Mouse (Mus musculus): Measurements from ENCODE around the gene Ksr2. TPM values are rescaled to one million over a fixed set of nuclear protein-coding genes. Genes with fewer than 3 reads are reported as not detected.

Gene Ksr2
- total and polyA plus RNA-seq, 2 experiments from 2014 or later = 6.3 to 12.6 TPM

GRCm38 (mm10) chr5:117696366-117696765 lies 282.6 kb downstream of the Ksr2 start:
- ATAC-seq = no peak
- H3K9me3 ChIP-seq (ENCODE audit: low read length) = no peaks in the 10 kb centered on the region
- H3K27ac ChIP-seq = no peak overlapping the region
- H3K27me3 ChIP-seq (ENCODE audit: insufficient read depth, low read length) = no peaks in the 10 kb centered on the region
- DNase-seq (ENCODE audit: low spot score) = peak; percentile 72
- H3K36me3 ChIP-seq (ENCODE audit: insufficient read depth, low read length) = no peaks in the 10 kb centered on the region
- WGBS = 67% methylated on average over 8 of the region's 8 CpGs
- no peak for TF ChIP-seq CTCF (IDR thresholded peaks at IDR 0.05; ENCODE audit: low read depth)
- H3K4me2 ChIP-seq (ENCODE audit: low read depth, low read length) = no peak overlapping the region
- H3K9ac ChIP-seq (replicated peaks; ENCODE audit: low read length) = no peak overlapping the region
- no peak overlapping the region for H3K4me3 ChIP-seq (ENCODE audit: low read length)
- H3K4me1 ChIP-seq (ENCODE audit: insufficient read depth, low read length) = no peaks in the 10 kb centered on the region

- Histone ChIP-seq H3K4me3 (ENCODE audit: low read length) (no peak overlapping the region), H3K4me2 (ENCODE audit: low read depth, low read length) (no peak overlapping the region), H3K27ac (no peak overlapping the region), H3K27me3 (ENCODE audit: insufficient read depth, low read length) (no peaks in the 10 kb centered on the region), H3K9me3 (ENCODE audit: low read length) (no peaks in the 10 kb centered on the region), H3K9ac (replicated peaks; ENCODE audit: low read length) (no peak overlapping the region), H3K36me3 (ENCODE audit: insufficient read depth, low read length) (no peaks in the 10 kb centered on the region), H3K4me1 (ENCODE audit: insufficient read depth, low read length) (no peaks in the 10 kb centered on the region)
- ATAC-seq (no peak), DNase-seq (ENCODE audit: low spot score) (no peak)
- 76% methylated on average over 6 of the region's 6 CpGs for WGBS
- no peak for TF ChIP-seq CTCF (IDR thresholded peaks at IDR 0.05; ENCODE audit: low read depth)
Measured at GRCm38 (mm10) chr5:117697589-117697988, 283.8 kb downstream of the Ksr2 start.

GRCm38 (mm10) chr5:117704371-117704770 lies 290.6 kb downstream of the Ksr2 start:
- H3K27me3 ChIP-seq (ENCODE audit: insufficient read depth, low read length) = no peaks in the 10 kb centered on the region
- no peak overlapping the region for H3K9ac ChIP-seq (replicated peaks; ENCODE audit: low read length)
- DNase-seq (ENCODE audit: low spot score) (no peak), ATAC-seq (no peak)
- H3K27ac ChIP-seq = no peak overlapping the region
- no peak for TF ChIP-seq CTCF (IDR thresholded peaks at IDR 0.05; ENCODE audit: low read depth)
- WGBS = 79% methylated on average over 9 of the region's 9 CpGs
- no peak overlapping the region for H3K4me2 ChIP-seq (ENCODE audit: low read depth, low read length)
- no peak overlapping the region for H3K4me3 ChIP-seq (ENCODE audit: low read length)
- no peaks in the 10 kb centered on the region for H3K36me3 ChIP-seq (ENCODE audit: insufficient read depth, low read length)
- no peaks in the 10 kb centered on the region for H3K9me3 ChIP-seq (ENCODE audit: low read length)
- H3K4me1 ChIP-seq (ENCODE audit: insufficient read depth, low read length) = no peaks in the 10 kb centered on the region

- H3K4me1 ChIP-seq (ENCODE audit: insufficient read depth, low read length) = no peaks in the 10 kb centered on the region
- WGBS = 28% methylated on average over 11 of the region's 11 CpGs
- H3K9me3 ChIP-seq (ENCODE audit: low read length) = no peaks in the 10 kb centered on the region
- ATAC-seq = no peak
- H3K4me3 ChIP-seq (ENCODE audit: low read length) = no peak overlapping the region
- no peaks in the 10 kb centered on the region for H3K36me3 ChIP-seq (ENCODE audit: insufficient read depth, low read length)
- no peak overlapping the region for H3K4me2 ChIP-seq (ENCODE audit: low read depth, low read length)
- DNase-seq (ENCODE audit: low spot score) = peak; percentile 46
- peak; percentile 31; the same call in 1 of the 2 replicates for TF ChIP-seq CTCF (IDR thresholded peaks at IDR 0.05; ENCODE audit: low read depth)
- no peak overlapping the region for H3K27ac ChIP-seq
- H3K9ac ChIP-seq (replicated peaks; ENCODE audit: low read length) = no peak overlapping the region
- no peaks in the 10 kb centered on the region for H3K27me3 ChIP-seq (ENCODE audit: insufficient read depth, low read length)
Measured at GRCm38 (mm10) chr5:117706633-117707032, 292.8 kb downstream of the Ksr2 start.

- Histone ChIP-seq H3K27ac (no peak overlapping the region), H3K9ac (replicated peaks; ENCODE audit: low read length) (no peak overlapping the region), H3K9me3 (ENCODE audit: low read length) (no peaks in the 10 kb centered on the region), H3K4me2 (ENCODE audit: low read depth, low read length) (no peak overlapping the region), H3K27me3 (ENCODE audit: insufficient read depth, low read length) (no peaks in the 10 kb centered on the region), H3K36me3 (ENCODE audit: insufficient read depth, low read length) (no peaks in the 10 kb centered on the region), H3K4me1 (ENCODE audit: insufficient read depth, low read length) (no peaks in the 10 kb centered on the region), H3K4me3 (ENCODE audit: low read length) (no peak overlapping the region)
- DNase-seq (ENCODE audit: low spot score) = no peak
- ATAC-seq = no peak
- whole genome bisulfite sequencing = 47% methylated on average over 6 of the region's 6 CpGs
- no peak for TF ChIP-seq CTCF (IDR thresholded peaks at IDR 0.05; ENCODE audit: low read depth)
Measured at GRCm38 (mm10) chr5:117709306-117709705, 295.5 kb downstream of the Ksr2 start.

GRCm38 (mm10) chr5:117711636-117712035 lies 297.8 kb downstream of the Ksr2 start:
- no peak overlapping the region for H3K27ac ChIP-seq
- DNase-seq (ENCODE audit: low spot score) (no peak), ATAC-seq (no peak)
- H3K9me3 ChIP-seq (ENCODE audit: low read length) = no peaks in the 10 kb centered on the region
- no peaks in the 10 kb centered on the region for H3K36me3 ChIP-seq (ENCODE audit: insufficient read depth, low read length)
- 81% methylated on average over 10 of the region's 10 CpGs for WGBS
- no peak overlapping the region for H3K4me3 ChIP-seq (ENCODE audit: low read length)
- H3K4me1 ChIP-seq (ENCODE audit: insufficient read depth, low read length) = no peaks in the 10 kb centered on the region
- no peaks in the 10 kb centered on the region for H3K27me3 ChIP-seq (ENCODE audit: insufficient read depth, low read length)
- H3K9ac ChIP-seq (replicated peaks; ENCODE audit: low read length) = no peak overlapping the region
- no peak for TF ChIP-seq CTCF (IDR thresholded peaks at IDR 0.05; ENCODE audit: low read depth)
- H3K4me2 ChIP-seq (ENCODE audit: low read depth, low read length) = no peak overlapping the region

- no peaks in the 10 kb centered on the region for H3K27me3 ChIP-seq (ENCODE audit: insufficient read depth, low read length)
- H3K4me2 ChIP-seq (ENCODE audit: low read depth, low read length) = no peak overlapping the region
- H3K4me3 ChIP-seq (ENCODE audit: low read length) = no peak overlapping the region
- no peak overlapping the region for H3K9ac ChIP-seq (replicated peaks; ENCODE audit: low read length)
- TF ChIP-seq CTCF (IDR thresholded peaks at IDR 0.05; ENCODE audit: low read depth) = no peak
- DNase-seq (ENCODE audit: low spot score) (peak; percentile 36), ATAC-seq (no peak)
- no peaks in the 10 kb centered on the region for H3K4me1 ChIP-seq (ENCODE audit: insufficient read depth, low read length)
- no peak overlapping the region for H3K27ac ChIP-seq
- no peaks in the 10 kb centered on the region for H3K9me3 ChIP-seq (ENCODE audit: low read length)
- H3K36me3 ChIP-seq (ENCODE audit: insufficient read depth, low read length) = no peaks in the 10 kb centered on the region
- 65% methylated on average over 12 of the region's 12 CpGs for WGBS
Measured at GRCm38 (mm10) chr5:117712207-117712606, 298.4 kb downstream of the Ksr2 start.

Measured in hindbrain, postnatal 0 days (tissue).